Mouse (Mus musculus): Measurements from ENCODE around the gene Hltf.
A peak's percentile ranks its signal among the peaks of the same experiment; 100 is the strongest.

Gene Hltf

DNA sequence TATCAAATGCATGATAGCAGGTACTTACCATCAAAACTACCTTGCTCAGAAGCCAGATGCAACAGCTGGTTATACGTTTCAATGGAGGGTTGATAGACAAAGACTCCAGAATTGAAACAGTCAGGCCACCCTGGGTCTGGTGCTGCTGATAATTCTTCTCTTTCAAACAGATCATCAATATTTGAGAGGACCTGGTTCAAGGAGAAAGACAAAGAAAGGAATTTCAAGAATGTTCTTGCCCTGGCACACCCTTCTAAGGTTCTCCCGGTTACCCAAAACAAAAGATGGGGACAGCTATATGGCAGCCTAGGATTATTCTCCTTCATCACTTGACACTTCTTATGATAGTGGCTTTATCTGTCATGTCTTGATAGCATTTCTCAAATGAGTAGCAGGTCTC is 92.9 kb downstream of the Hltf start:
- DNase-seq = no peak

DNA sequence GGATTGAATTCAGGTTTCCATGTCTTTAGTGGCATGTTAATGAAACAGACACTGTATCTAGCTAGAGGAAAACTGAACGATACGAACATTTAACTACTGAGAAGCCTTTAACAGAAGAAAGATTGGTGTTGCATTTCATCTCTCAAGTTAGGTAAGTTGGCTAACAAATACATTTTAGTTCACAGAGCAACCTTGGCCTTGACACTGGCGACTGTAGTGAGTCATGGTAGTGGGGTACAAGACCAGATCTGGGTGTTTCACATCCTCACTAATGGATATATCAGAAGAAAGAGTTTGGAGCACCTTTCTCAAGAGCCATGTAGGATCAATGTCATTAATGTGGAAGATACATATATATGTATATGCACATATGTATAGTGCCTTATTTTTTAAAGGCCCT is 94.0 kb downstream of the Hltf start:
- DNase-seq = no peak

- peak; percentile 84 for DNase-seq
These were observed 97.1 kb downstream of the Hltf start, which contains the start of gene Gyg for GRCm38 (mm10) chr3:20154531-20155367. Gene Gyg, minus strand, starts transcription at chr3:20155317.

DNA sequence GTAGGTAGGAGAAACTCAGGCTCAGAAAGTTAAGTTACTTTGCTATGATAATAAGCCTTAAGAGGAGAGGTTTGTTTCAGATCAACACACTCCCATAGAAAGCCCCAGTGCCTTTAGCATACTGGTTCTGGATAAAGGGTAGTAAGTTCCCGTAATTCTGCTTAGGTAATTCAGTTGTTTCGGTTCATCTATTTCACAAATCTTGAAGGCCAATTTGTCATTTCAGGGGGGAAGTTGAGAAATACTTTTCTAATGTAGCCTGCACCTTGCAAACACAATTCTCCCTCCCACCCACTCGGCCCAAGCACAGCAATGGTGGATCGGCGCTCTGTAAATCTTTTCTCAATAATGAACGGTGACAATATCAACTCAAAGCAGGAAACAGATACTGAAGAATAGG is 97.9 kb downstream of the Hltf start:
- no peak for DNase-seq

- no peak for DNase-seq
These were observed 109.9 kb downstream of the Hltf start for GRCm38 (mm10) chr3:20167487-20167886.
